Mouse (Mus musculus): ENCODE results near the gene Ttc21a. TPM values are rescaled to one million over a fixed set of nuclear protein-coding genes. Genes with fewer than 3 reads are reported as not detected.
A peak's percentile ranks its signal among the peaks of the same experiment; 100 is the strongest.

Gene Ttc21a
- polyA plus RNA-seq, 1 experiment from 2014 or later: 0.06 TPM

- Histone ChIP-seq H3K27ac (no peak overlapping the region), H3K79me2 (ENCODE audit: inconsistent target) (peaks cover 52% of the 10 kb centered on the region), H3K36me3 (ENCODE audit: inconsistent target) (peaks cover 44% of the 10 kb centered on the region), H3K4me3 (ENCODE audit: inconsistent target) (no peak overlapping the region)
- WGBS (ENCODE audit: missing documents): 93% methylated on average over 4 of the region's 4 CpGs
Observed at GRCm38 (mm10) chr9:119975286-119975685, 37.9 kb downstream of the Ttc21a start.

GRCm38 (mm10) chr9:119976704-119977556 lies 39.5 kb downstream of the Ttc21a start:
- Histone ChIP-seq H3K36me3 (ENCODE audit: inconsistent target) (peaks cover 36% of the 10 kb centered on the region), H3K79me2 (ENCODE audit: inconsistent target) (peaks cover 69% of the 10 kb centered on the region), H3K4me3 (ENCODE audit: inconsistent target) (peak overlapping the region; percentile 21), H3K27ac (peak overlapping the region; percentile 41)
- WGBS (ENCODE audit: missing documents): 6% methylated on average over 14 of the region's 17 CpGs

DNA sequence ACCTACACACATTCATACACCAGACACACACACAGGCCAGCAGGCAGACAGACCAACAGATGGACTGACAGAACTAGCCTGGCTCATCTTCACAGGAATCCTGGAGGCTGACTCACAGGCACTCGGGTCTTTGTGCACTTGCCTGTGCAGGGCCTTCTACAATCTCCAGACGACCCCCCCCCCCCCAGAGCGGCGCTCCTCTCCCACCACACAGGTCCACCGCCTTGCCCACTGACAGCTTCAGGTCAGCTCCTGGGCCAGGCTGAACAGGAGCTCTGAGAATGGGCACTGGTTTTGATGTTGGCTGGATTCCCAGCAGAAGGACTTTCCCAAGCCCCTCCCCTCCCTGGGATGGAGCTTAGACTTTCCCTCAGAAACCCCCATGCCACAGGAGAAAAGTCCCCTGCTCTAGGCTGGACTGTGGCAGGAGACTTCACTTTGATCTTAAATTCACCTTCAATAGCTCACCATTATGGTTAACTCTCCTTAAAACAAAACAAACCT lies 40.2 kb downstream of the Ttc21a start:
- WGBS (ENCODE audit: missing documents): 4% methylated on average over 3 of the region's 5 CpGs
- H3K4me3 ChIP-seq (ENCODE audit: inconsistent target): no peak overlapping the region; the same call in 1 of the 2 replicates

GRCm38 (mm10) chr9:119978151-119978810 lies 40.9 kb downstream of the Ttc21a start:
- no peak overlapping the region; the same call in 1 of the 2 replicates for H3K4me3 ChIP-seq (ENCODE audit: inconsistent target)
- WGBS (ENCODE audit: missing documents): 17% methylated on average over 9 of the region's 9 CpGs
- H3K36me3 ChIP-seq (ENCODE audit: inconsistent target): peaks cover 23% of the 10 kb centered on the region
- H3K79me2 ChIP-seq (ENCODE audit: inconsistent target): peaks cover 81% of the 10 kb centered on the region
- no peak overlapping the region for H3K27ac ChIP-seq

More for the DNA sequence above, 40.2 kb downstream of the Ttc21a start:
- H3K27ac ChIP-seq: peak overlapping the region; percentile 41
- H3K79me2 ChIP-seq (ENCODE audit: inconsistent target): peaks cover 75% of the 10 kb centered on the region
- peaks cover 30% of the 10 kb centered on the region for H3K36me3 ChIP-seq (ENCODE audit: inconsistent target)

- 52% methylated on average over 6 of the region's 6 CpGs for WGBS (ENCODE audit: missing documents)
- no peak overlapping the region for H3K27ac ChIP-seq
- H3K79me2 ChIP-seq (ENCODE audit: inconsistent target): peaks cover 81% of the 10 kb centered on the region
- H3K4me3 ChIP-seq (ENCODE audit: inconsistent target): no peak overlapping the region
- peaks cover 16% of the 10 kb centered on the region for H3K36me3 ChIP-seq (ENCODE audit: inconsistent target)
Observed at GRCm38 (mm10) chr9:119978811-119979441, 41.5 kb downstream of the Ttc21a start.

DNA sequence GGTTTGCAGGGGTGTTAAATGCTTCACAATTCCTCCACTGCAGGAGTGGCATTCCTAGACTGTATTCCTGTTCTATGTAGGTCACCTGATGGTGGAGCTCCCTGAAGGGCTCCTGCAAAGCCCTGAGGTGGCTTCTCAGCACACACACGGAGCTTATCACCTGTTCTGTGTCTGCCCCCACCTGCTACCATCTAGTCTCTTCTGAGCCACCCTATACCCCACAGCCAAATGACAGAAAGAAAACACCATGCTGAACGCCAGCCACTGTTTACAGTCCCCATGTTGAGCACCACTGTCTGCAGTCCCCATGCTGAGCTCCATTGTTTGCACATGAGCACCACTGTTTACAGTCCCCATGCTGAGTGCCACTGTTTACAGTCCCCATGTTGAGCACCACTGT lies 42.3 kb downstream of the Ttc21a start:
- WGBS (ENCODE audit: missing documents): 82% methylated on average over 2 of the region's 2 CpGs
- peaks cover 8% of the 10 kb centered on the region; the same call in 1 of the 2 replicates for H3K36me3 ChIP-seq (ENCODE audit: inconsistent target)
- no peak overlapping the region for H3K27ac ChIP-seq
- peaks cover 81% of the 10 kb centered on the region for H3K79me2 ChIP-seq (ENCODE audit: inconsistent target)
- H3K4me3 ChIP-seq (ENCODE audit: inconsistent target): no peak overlapping the region

DNA sequence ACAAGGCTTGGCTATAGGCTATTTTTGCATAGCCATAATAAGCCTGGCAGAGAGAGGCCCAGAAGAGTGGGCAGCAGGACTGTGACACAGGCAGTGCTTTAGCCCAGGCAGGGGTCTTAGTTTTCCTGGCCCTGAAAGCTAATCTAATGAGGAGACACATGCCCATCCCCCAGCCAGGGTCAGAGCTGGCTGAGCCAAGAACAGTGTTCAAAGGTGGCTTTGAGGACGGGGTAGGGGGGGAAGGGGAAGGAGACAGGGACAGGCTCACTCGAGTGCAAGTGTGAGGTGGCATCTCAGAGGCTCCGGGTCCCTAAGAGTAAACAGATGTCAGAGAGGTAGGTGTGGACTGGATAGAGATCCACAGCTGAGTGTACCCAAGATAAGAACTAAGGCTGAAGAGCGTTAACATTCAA lies 43.4 kb downstream of the Ttc21a start:
- peak overlapping the region; percentile 47; the same call in 1 of the 2 replicates for H3K4me3 ChIP-seq (ENCODE audit: inconsistent target)
- WGBS (ENCODE audit: missing documents): 34% methylated on average over 4 of the region's 4 CpGs
- H3K27ac ChIP-seq: peak overlapping the region; percentile 91
- H3K79me2 ChIP-seq (ENCODE audit: inconsistent target): peaks cover 74% of the 10 kb centered on the region
- no peaks in the 10 kb centered on the region for H3K36me3 ChIP-seq (ENCODE audit: inconsistent target)

DNA sequence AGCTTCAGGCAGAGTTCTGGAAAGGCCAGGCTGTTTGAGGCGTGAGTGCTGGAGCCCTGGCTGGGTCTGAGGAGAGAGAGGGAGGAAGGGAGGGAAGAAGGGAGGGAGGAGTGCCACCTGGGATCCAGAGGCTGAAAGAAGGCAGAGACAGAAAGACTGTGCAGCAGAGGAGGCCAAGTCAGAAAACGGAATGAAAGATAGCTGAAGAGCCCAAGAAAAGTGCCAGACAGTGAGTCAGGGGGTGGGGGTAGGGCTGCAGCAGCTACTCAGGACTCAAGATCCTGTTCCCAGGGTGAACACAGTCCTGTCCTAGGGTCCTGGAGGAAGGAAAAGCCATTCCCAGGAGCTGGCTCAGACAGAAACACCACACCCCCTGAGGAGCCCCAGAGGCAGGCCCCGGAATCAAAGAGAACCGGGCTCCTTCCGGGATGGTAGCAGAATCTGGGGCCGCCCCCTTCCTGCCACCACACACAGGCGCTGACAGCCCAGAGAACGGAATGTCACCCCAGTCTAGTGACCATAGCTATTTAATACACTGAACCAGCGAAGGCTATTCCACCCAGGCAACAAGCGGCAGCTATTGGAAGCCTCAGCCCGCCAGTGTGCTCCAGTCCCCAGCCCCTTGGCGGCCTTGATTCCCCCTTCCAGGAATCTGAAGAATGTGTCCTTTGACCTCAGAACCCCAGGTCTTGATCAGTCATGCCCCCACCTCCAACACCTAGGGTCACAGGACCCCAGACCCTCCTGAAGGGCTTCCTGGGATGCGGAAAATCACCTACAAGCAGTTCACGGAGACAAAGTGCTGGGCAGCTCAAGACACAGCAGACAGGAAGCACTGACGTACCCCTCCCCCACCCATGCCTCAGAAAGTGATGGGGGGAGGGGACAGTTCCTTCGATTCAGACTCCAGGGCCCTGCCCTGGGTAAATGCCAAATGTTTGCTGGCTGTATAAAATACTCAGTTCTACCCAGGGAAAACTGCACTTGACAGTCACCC lies 44.1 kb downstream of the Ttc21a start:
- WGBS (ENCODE audit: missing documents): 3% methylated on average over 16 of the region's 16 CpGs
- H3K36me3 ChIP-seq (ENCODE audit: inconsistent target): no peaks in the 10 kb centered on the region
- H3K79me2 ChIP-seq (ENCODE audit: inconsistent target): peaks cover 67% of the 10 kb centered on the region
- peak overlapping the region; percentile 91 for H3K27ac ChIP-seq
- peak overlapping the region; percentile 47 for H3K4me3 ChIP-seq (ENCODE audit: inconsistent target)

DNA sequence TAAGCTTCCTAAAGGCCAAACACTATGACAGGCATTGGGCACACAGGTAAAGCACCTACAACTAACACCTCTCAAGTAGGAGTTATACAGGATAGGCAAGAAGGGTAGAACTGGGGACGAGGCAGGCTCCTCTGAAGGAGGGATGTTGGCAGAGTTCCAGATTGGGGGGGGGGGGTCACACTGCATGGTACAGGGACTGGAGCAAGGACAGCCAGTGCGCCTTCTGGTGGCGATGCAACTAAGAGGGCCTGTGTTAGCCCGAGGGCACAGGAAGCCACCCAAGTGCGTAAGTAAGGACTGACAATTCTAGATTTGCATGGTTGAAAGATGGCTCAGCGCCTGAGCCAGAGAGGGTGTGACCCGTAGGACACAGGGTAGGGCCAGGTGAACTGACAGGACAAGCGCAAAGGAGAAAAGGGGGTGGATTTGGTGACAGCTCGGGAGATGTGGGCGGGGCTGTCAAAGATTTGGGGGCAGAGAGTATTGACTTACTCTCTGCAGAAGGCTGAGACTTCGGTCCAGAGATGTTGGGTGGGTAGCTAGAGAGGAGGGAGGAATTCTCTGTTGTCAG lies 44.9 kb downstream of the Ttc21a start:
- H3K79me2 ChIP-seq (ENCODE audit: inconsistent target): peaks cover 59% of the 10 kb centered on the region
- H3K4me3 ChIP-seq (ENCODE audit: inconsistent target): peak overlapping the region; percentile 47
- under 1% methylated on average over 10 of the region's 11 CpGs for WGBS (ENCODE audit: missing documents)
- no peaks in the 10 kb centered on the region for H3K36me3 ChIP-seq (ENCODE audit: inconsistent target)
- peak overlapping the region; percentile 91 for H3K27ac ChIP-seq

GRCm38 (mm10) chr9:119982956-119983551 lies 45.6 kb downstream of the Ttc21a start:
- WGBS (ENCODE audit: missing documents): 2% methylated on average over 46 of the region's 48 CpGs
- Histone ChIP-seq H3K27ac (peak overlapping the region; percentile 91), H3K36me3 (ENCODE audit: inconsistent target) (no peaks in the 10 kb centered on the region), H3K4me3 (ENCODE audit: inconsistent target) (peak overlapping the region; percentile 47), H3K79me2 (ENCODE audit: inconsistent target) (peaks cover 51% of the 10 kb centered on the region)

- Histone ChIP-seq H3K79me2 (ENCODE audit: inconsistent target) (peaks cover 43% of the 10 kb centered on the region), H3K4me3 (ENCODE audit: inconsistent target) (peak overlapping the region; percentile 47), H3K27ac (no peak overlapping the region), H3K36me3 (ENCODE audit: inconsistent target) (no peaks in the 10 kb centered on the region)
- 6% methylated on average over 70 of the region's 79 CpGs for WGBS (ENCODE audit: missing documents)
Observed at GRCm38 (mm10) chr9:119983585-119984535, 46.5 kb downstream of the Ttc21a start.

DNA sequence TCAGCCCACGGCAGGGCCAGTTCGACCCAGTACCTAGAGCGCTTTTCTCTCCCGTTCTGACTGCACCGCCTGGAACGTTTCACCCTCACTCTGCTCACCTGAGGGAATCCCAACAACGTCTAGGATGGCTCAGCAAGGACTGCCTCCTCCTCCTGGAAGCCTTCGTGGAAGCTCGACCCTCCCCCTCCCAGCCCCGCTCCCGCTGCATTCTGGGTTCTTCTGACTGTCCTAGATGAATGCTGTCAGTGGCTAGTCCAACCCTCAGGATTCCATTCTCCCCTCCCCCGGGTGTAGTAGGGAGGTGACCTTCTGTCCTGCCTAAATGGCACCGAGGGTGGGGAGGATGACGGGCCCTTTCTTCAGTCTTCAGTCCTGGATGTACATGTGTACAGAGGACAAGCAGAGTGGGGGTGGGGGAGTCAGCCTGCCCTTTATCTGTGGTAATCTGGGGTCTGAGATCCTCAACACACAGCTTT lies 47.2 kb downstream of the Ttc21a start, which contains the start of gene Csrnp1:
Csrnp1 (minus strand) TSS at position 123 of the 476 bp plus-strand sequence.
- H3K79me2 ChIP-seq (ENCODE audit: inconsistent target): peaks cover 36% of the 10 kb centered on the region
- no peaks in the 10 kb centered on the region for H3K36me3 ChIP-seq (ENCODE audit: inconsistent target)
- no peak within 1 kb of the TSS for H3K27ac ChIP-seq
- WGBS (ENCODE audit: missing documents): 74% methylated on average over 13 of the region's 14 CpGs
- H3K4me3 ChIP-seq (ENCODE audit: inconsistent target): peak within 1 kb of the TSS; percentile 47

All from macrophage (primary cell).